Mouse (Mus musculus): ENCODE measurements around the gene Sypl.

DNA sequence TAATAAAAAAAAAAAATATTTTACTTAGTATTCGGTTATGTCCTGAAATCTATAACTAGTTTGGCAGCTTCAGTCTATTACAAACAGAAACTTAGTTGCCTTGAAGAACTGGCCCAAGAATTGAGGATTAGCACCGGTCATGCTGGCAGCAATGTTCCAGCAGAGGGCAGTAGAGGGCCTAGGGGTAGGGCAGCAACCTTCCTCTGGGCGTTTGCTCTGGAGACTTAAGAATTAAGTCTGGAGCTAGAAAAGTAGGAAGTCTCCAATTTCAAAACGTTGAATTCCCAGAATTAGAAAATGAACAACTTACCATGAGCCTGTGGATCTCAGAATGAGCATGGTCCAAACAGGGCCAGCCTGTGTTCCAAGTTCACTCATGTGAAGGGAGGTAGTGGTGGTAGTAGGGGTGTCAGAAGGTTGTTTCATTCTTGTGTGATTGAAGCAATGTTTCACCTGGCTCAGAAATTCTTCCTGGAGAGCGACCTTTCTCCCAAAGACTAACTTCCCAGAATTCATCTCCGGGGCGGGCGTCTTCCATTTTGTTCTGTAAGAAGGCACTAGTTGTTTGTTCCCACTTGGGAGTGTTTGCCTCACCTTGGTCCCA, 33.4 kb upstream of the Sypl start:
- TF ChIP-seq POLR2A (IDR thresholded peaks at IDR 0.05; ENCODE audit: control insufficient read depth, extremely low read depth, insufficient read depth, low read length, poor library complexity): no peak
- peak; percentile 66; the same call in 1 of the 2 replicates for TF ChIP-seq CTCF (IDR thresholded peaks at IDR 0.05; ENCODE audit: borderline replicate concordance, control insufficient read depth, extremely low read depth, insufficient read depth, low read length, poor library complexity)
